Mouse (Mus musculus) liver, postnatal 0 days (tissue): ENCODE results near the gene Rfc2.

Experiments used
- CTCF ChIP-seq: sonication (generic); IDR thresholded peaks from 2 replicates; pipeline ENCODE4 v1.5.1; 2016; ENCODE audit warnings: antibody characterized with exemption, low read depth
- EP300 ChIP-seq: IDR thresholded peaks from 2 replicates; pipeline ENCODE4 v1.6.1; 2016; ENCODE audit warnings: antibody characterized with exemption, low read depth, mild to moderate bottlenecking

DNA sequence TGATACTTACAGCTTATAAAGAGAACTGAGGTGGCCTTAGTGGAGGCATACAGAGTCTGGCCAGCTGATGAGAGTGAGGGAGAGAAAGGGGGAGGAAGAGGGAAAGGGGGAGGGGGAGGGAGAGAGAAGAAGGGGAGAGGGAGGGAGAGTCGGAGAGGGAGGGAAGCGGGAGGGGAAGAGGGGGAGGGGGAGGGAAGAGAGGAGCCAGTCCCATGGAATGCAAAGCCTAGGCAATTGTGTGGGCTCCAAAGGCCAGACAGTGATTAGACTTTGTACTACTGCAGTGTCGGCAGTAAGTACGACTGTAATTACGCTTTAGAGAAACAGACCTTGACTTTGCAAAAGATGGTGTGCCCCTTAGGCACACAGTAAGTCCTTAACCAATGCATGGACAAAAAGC lies 32.9 kb upstream of the Rfc2 start:
- no peak for TF ChIP-seq CTCF
- no peak for TF ChIP-seq EP300
